Mouse (Mus musculus): Measurements from ENCODE around the gene Pacrg.

DNA sequence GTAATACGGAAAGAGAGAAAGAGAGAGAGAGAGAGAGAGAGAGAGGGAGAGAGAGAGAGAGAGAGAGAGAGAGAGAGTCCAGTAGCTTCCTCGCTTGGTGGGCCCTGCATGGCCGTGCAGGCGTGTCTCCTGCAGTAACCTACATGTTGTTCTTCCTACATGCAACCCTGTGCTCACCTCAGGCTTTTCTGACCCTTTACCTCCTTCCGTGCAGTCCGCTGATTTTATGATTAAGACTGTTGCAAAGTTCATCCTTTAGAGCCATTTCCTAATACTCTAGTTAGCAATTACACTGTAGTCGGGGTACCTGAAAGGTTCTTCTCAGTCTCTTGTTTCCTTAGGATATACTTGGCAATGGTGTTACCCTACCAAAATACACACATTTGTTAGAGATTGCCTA is 196.5 kb downstream of the Pacrg start:
- TF ChIP-seq CTCF (IDR thresholded peaks at IDR 0.05; ENCODE audit: extremely low read depth, insufficient read depth, low read length): no peak
- TF ChIP-seq POLR2A (IDR thresholded peaks at IDR 0.05; ENCODE audit: extremely low read depth, insufficient read depth, low read length): no peak
